Mouse (Mus musculus) left cerebral cortex, postnatal 10 days (tissue): Measurements from ENCODE around the gene Dnah2. TPM values are rescaled to one million over a fixed set of nuclear protein-coding genes. Genes with fewer than 3 reads are reported as not detected.

Source experiments
- DNase-seq, 2 experiments: peaks; one replicate each; pipeline ENCODE4 v3.0.0; 2021 to 2022; ENCODE audit warnings: low spot score in 2 of 2, mixed read lengths in 1 of 2; ENCODE audit errors: extremely low spot score in 1 of 2
- intact Hi-C: fragments of 180-260 bp; cut with DNase I; formaldehyde crosslinking; loops from one replicate; pipeline ENCODE4 v1.15.1; 2025
- total RNA-seq, 2 experiments: library from RNA; stranded (reverse); gene quantifications; 2 replicates each; pipeline ENCODE4 v1.2.3; 2021

Dnah2 gene
- total RNA-seq, 2 experiments from 2014 or later: 4.2 to 5.7 TPM

DNA sequence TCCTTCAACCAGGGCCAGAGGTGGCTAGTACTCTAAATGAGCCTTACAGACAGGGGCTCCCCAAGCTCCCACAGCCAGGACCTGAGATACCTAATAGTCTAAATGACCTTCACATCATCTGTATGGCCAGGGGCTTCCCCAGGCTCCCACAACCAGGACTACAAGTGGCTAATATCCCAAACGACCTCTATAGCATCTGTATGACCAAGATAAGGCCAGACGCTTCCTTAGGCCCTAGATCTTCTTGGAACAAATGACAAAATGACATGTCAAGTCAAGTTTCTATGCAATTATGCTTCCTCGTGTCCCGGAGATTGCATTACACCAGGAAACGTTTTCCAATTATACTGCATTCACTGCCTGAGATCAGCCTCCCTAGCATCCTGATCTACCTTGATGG, 27.4 kb upstream of the Dnah2 start:
- intact Hi-C loops: loop anchor here (5.0 kb wide), 2 partner anchors 34 to 41 kb away; partner anchors contain the start of gene Shbg

DNA sequence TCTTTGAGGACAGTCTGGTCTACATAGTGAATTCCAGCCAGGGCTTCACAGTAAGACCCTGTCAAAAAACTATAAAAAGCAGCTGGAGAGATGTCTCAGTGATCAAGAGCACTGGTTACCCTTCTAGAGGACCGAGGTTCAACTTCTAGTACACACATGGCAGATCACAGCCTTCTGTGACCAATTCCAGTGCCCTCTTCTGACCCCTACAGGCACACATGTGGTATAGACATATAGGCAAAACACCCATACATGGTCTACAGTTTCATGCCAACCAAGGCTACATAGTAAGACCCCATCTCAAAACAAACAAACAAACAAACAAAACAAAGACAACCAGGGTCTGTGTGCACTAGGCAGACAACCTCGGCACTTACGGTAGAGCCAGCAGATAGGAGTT, 26.3 kb upstream of the Dnah2 start:
- intact Hi-C loops: loop anchor here (5.0 kb wide), 2 partner anchors 33 to 42 kb away; partner anchors contain the start of gene Shbg

More for the DNA sequence above, 27.4 kb upstream of the Dnah2 start:
- no peak for DNase-seq

DNA sequence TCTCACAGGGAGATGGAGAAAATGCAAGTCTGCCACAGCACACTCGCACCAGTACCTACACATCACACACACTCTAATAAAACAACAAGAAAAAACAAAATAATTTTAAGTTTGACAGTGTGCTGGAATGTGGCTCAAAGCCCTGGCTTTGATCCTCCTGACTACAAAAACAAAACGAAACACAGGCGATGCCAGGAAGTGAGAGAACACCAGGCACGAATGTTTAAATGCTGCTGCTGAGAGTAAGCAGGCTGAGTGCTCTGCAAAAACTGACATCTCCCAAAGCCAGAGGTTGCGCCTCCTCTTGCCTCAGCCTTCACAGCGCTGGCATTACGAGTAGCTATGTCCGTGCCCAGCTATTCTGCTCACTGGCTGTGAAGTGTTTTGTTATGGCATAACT, 16.2 kb upstream of the Dnah2 start:
- intact Hi-C loops: no loop called here
- no peak for DNase-seq

More for the DNA sequence above, 26.3 kb upstream of the Dnah2 start:
- no peak for DNase-seq

- no peak for DNase-seq
- intact Hi-C loops: no loop called here
Observed at GRCm38 (mm10) chr11:69564391-69564790, 15.5 kb upstream of the Dnah2 start.

GRCm38 (mm10) chr11:69563373-69563772, 14.5 kb upstream of the Dnah2 start:
- DNase-seq: no peak
- intact Hi-C loops: no loop called here

GRCm38 (mm10) chr11:69560896-69561854, 12.3 kb upstream of the Dnah2 start:
- DNase-seq: no peak
- intact Hi-C loops: no loop called here

GRCm38 (mm10) chr11:69559851-69560765, 11.2 kb upstream of the Dnah2 start, which contains the start of gene Efnb3:
Gene Efnb3 (minus strand): TSS chr11:69560205.
- DNase-seq: peak in 1 of 2 experiments; percentile 79
- intact Hi-C loops: no loop called here

- DNase-seq: no peak
- intact Hi-C loops: no loop called here
Observed at GRCm38 (mm10) chr11:69559183-69559582, 10.3 kb upstream of the Dnah2 start.

GRCm38 (mm10) chr11:69558756-69559155, 9.8 kb upstream of the Dnah2 start:
- intact Hi-C loops: no loop called here
- no peak for DNase-seq

DNA sequence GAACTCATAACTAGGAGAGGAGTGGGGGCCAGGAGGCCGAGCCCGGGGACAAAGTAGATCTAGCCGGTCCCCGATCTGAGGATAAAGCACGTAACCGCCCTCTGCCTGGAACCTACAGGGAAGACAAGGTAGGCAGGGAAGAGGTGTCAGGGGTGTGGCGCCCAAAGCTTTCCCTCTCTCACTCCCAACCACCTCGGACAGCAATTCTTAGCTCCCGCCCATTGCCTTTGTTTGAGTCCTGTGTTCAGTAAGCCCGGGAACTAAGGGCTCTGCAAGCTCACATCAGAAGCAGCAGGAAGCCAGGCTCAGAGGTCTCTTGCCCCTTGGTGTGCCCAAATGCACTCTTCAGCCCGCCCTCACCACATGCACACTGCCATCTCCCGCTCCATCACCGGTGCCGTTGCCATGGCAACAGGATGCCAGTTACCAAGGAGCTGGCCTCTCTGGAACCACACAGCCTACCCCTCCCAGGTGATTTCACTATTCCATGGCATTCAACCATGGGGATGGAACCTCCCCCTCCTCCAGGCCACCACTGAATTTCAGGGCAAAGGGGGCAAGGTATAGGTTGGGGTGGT, 8.6 kb upstream of the Dnah2 start:
- peak in 1 of 2 experiments; percentile 76 for DNase-seq
- intact Hi-C loops: no loop called here

- DNase-seq: no peak
- intact Hi-C loops: no loop called here
Observed at GRCm38 (mm10) chr11:69554539-69555140, 5.7 kb upstream of the Dnah2 start.

DNA sequence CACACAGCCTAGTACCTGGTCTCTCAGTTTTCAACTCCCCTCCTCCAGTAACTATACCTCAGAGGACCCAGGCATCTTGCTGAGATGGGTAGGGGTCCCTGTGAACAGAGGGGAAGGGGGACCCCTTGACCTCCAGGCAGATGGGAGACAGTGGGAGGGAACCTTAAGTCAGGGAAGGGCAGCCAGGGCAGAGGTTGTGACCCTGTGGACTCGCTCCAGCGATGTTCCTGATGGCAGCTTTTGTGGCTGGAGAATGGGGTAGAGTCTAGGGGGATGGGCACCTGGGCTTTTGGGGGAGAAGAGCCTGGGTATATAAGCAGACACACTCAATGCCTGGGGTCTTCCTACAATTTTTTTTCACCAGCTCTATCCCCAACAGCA, 4.4 kb upstream of the Dnah2 start:
- no peak for DNase-seq
- intact Hi-C loops: no loop called here

GRCm38 (mm10) chr11:69552622-69553340, 3.9 kb upstream of the Dnah2 start:
- DNase-seq: peak; percentile 76 to 80
- intact Hi-C loops: no loop called here

GRCm38 (mm10) chr11:69551310-69551709, 2.4 kb upstream of the Dnah2 start:
- DNase-seq: no peak
- intact Hi-C loops: no loop called here

DNA sequence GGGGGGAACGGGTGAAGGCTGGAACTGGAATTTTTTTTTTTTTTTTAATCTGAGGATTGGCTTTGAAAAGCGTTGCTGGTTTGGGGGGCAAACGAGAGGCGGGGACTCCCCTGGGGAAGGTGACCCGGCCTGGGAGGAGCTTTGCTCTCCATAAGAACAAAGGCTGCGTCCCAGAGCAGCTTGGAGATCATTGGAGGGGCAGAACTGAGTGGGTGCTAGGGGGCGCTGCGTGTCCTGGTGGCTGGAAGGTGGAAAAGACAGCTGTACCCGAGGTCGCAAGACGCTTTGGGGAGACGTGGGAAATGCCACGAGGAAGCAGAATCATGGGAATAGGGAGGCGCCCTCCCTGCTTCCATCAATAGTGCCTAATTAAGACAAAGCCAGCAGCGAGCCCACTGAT, 1.8 kb downstream of the Dnah2 start:
- intact Hi-C loops: no loop called here
- DNase-seq: peak in 1 of 2 experiments; percentile 78

DNA sequence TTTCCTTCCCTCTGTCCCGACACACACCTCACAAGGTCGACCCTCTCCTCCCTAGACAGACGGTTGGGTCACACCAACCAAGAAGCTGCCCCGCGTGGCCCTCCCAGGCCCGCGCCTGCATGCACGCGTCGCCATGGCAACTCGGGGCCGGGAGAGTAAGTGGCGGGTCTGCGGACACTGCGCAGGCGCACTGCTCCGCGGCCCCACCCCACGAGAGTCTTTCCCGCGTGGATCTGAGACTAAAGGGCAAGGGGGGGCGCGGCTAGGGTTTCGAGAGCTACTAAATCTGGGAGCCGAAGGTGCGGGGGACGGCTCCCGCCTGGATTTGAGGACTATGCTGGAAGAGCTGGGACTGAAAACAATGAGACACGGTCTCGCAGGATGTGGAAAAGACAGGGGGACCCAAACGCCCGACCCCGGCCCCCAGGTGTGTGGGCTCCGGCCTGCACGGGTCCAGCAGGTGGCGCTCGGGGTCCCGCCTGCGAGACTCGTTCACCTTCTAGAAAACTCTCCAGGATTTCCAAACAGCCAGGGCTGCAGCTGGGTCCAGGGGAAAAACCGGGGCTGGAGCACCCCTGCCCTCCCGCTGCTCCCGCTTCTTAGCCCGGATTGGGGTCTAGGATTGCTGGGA, 2.4 kb downstream of the Dnah2 start:
- intact Hi-C loops: no loop called here
- peak; percentile 75 to 91 for DNase-seq

DNA sequence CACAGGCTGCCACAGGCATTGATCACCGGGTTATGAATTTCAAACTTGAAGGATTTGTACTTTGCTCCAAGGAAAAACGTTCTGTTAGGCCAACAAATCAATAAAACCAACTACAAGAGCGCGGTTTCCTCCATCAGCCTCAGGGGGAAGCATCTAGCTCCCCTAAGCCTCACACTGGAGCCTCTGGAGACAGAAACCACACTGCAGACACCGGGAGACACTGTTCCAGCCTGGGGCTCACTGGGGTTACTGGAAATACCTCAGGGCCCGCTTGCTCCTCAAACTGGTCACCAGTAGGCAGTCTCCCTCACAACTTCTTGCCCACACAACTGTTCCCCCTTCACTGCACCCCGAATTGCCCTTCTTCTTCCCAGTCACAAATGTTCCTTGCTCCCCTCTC, 3.0 kb downstream of the Dnah2 start:
- intact Hi-C loops: no loop called here
- no peak for DNase-seq
